Mouse (Mus musculus) Patski (cell line): ENCODE measurements at regions not wholly inside any gene's neighbourhood (a gene's known extent, or its start where the extent isn't known, plus 50 kb on each side); places are given as distances from the start of the nearest gene placed in this dataset.
A peak's percentile ranks its signal among the peaks of the same experiment; 100 is the strongest.

Source experiments
- ATAC-seq: fragments of 100-300 bp; one replicate; pipeline ENCODE4 v1.8.0; 2021
- CTCF ChIA-PET: fragments of 350-600 bp; sonication (Branson Sonifier 250); formaldehyde crosslinking; loops from one replicate; lab custom pipeline; 2022; ENCODE audit warnings: inconsistent platforms; lab: Charles Lee
- POLR2A ChIA-PET: fragments of 350-600 bp; sonication (Branson Sonifier 250); formaldehyde crosslinking; loops from one replicate; lab custom pipeline; 2022; ENCODE audit warnings: antibody characterized with exemption, inconsistent platforms; lab: Charles Lee
- DNase-seq: peaks from one replicate; pipeline ENCODE4 v3.0.0-alpha.2; 2011; ENCODE audit warnings: low read depth, low spot score
- H3K27me3 ChIP-seq: fragments of 371-371 bp; one replicate; pipeline ENCODE4 v1.5.1; 2021
- CTCF ChIP-seq: fragments of 100-300 bp; IDR thresholded peaks from one replicate; pipeline ENCODE4 v1.5.1; 2021
- in situ Hi-C: fragments of 300-500 bp; cut with MboI; formaldehyde crosslinking; loops from 3 replicates; pipeline ENCODE4 v1.11.1; 2018; ENCODE audit warnings: low pct_unique_long_range_greater_than_20kb, mixed read lengths

GRCm38 (mm10) chr17:87867611-87868010 lies 53.2 kb upstream of the Rpl36-ps4 start:
- in situ Hi-C loops, result no loop called here
- ChIA-PET CTCF (no interaction called here), POLR2A (no interaction called here)
- no peak for TF ChIP-seq CTCF
- no peak for ATAC-seq
- H3K27me3 ChIP-seq, result peaks cover 4% of the 10 kb centered on the region
- no peak for DNase-seq

GRCm38 (mm10) chr17:87866719-87867318 lies 54.0 kb upstream of the Rpl36-ps4 start:
- DNase-seq, result no peak
- no peak for TF ChIP-seq CTCF
- ChIA-PET CTCF (interaction anchor here (1.3 kb wide), 1 partner anchor 8 kb away, joined by 3 read pairs; no protein-coding TSS in a partner anchor), POLR2A (no interaction called here)
- in situ Hi-C loops, result no loop called here
- peaks cover 4% of the 10 kb centered on the region for H3K27me3 ChIP-seq
- no peak for ATAC-seq

DNA sequence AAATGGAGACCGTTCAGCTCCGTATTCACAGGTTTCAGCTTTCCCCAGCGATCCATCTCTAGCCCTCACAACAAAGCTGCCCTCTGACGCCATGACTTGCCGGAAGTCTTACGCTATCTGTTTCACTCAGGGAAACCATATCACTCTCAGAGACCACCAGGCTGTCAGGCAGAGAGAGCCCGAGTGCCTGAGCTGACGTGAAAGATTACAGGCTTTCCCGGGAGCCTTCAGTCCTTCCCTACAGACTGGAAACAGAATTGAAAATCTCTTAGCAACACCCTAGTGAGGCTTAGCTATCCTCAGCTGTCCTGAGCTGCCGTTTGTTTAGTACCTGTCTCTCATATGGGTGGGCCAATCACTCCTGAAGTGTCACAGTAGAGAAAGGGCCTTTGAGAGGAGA lies 54.6 kb upstream of the Rpl36-ps4 start:
- peaks cover 4% of the 10 kb centered on the region for H3K27me3 ChIP-seq
- TF ChIP-seq CTCF, result no peak
- ATAC-seq (no peak), DNase-seq (no peak)
- CTCF ChIA-PET, result interaction anchor here (1.3 to 1.5 kb wide), 2 partner anchors 9 to 12 kb away, joined by 3 to 4 read pairs; no protein-coding TSS in a partner anchor
- in situ Hi-C loops, result no loop called here
- POLR2A ChIA-PET, result no interaction called here

DNA sequence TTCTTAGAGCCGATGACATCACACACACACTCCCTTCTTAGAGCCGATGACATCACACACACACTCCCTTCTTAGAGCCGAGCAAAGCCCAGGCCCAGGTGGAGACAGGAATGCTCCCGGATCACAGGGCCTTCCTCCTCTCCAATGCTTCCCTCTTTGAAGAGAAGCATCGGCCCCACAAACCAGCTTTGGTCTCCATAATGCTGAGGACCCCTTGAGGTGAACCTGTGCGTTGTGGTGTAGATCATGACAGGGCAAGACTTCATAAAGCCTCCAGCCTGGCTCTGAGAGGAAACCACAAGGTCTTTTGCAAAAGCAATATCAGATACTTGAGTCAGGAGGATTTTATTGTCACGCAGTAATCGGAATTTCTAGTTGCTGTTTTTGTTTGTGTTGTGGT lies 55.3 kb upstream of the Rpl36-ps4 start:
- POLR2A ChIA-PET, result no interaction called here
- no peak for DNase-seq
- CTCF ChIA-PET, result interaction anchor here (1.5 kb wide), 1 partner anchor 13 kb away, joined by 4 read pairs; no protein-coding TSS in a partner anchor

GRCm38 (mm10) chr17:87864842-87865241 lies 55.9 kb upstream of the Rpl36-ps4 start:
- ATAC-seq (no peak), DNase-seq (no peak)
- CTCF ChIA-PET, result interaction anchor here (1.5 kb wide), 1 partner anchor 13 kb away, joined by 4 read pairs; no protein-coding TSS in a partner anchor
- H3K27me3 ChIP-seq, result peaks cover under 1% of the 10 kb centered on the region
- no peak for TF ChIP-seq CTCF
- in situ Hi-C loops, result no loop called here
- POLR2A ChIA-PET, result no interaction called here

More for the DNA sequence above, 55.3 kb upstream of the Rpl36-ps4 start:
- in situ Hi-C loops, result no loop called here
- TF ChIP-seq CTCF, result no peak
- no peak for ATAC-seq
- peaks cover 4% of the 10 kb centered on the region for H3K27me3 ChIP-seq

DNA sequence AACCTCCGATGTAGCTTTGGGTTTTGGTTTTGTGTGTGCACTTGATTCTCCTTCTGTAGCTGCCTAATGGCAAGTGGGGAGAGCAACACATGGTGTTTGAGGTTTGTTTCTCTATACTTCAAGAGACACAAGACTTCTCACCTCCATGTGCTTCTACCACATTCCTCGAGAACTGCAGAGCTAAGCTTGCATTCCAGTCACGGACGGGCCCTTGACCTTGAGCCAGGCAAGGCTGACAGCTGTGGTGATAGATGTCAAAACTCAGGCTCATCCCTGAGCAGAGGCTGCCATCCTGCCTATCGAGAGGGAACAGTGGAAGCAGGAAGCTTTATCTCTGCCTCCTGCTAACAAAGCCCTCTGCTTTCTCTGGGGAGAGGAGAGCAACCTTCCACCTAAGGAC lies 59.2 kb upstream of the Rpl36-ps4 start:
- no peaks in the 10 kb centered on the region for H3K27me3 ChIP-seq
- ChIA-PET POLR2A (no interaction called here), CTCF (no interaction called here)
- TF ChIP-seq CTCF, result no peak
- DNase-seq (no peak), ATAC-seq (peak; percentile 21)
- in situ Hi-C loops, result no loop called here

DNA sequence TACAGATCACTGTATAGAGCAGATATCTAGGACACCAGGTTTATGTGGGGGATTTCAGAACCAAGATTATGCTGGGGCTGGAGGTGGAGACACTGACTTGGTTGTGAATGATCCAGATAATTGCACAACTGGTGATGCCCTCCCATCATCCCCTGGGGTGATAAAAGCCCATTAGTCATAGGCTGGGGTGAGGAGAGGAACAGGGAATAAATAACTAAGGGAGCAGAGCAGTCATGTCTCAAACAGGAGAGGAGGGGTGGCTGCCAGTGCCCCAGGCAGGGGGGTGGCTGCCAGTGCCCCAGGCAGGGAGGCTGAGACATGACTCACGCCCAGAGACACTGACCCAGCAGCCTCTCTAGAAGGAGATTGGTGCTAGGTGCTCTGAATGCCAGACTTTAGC lies 53.7 kb upstream of the Kcnk12 start:
- TF ChIP-seq CTCF, result no peak
- peak; percentile 95 for ATAC-seq
- no peaks in the 10 kb centered on the region for H3K27me3 ChIP-seq
- POLR2A ChIA-PET, result interaction anchor here (1.8 kb wide), 1 partner anchor 16 kb away, joined by 4 read pairs; no protein-coding TSS in a partner anchor
- DNase-seq, result peak; percentile 92
- in situ Hi-C loops, result no loop called here
- CTCF ChIA-PET, result interaction anchor here (1.0 kb wide), 1 partner anchor 12 kb away, joined by 3 read pairs; no protein-coding TSS in a partner anchor

- DNase-seq (no peak), ATAC-seq (peak; percentile 18)
- in situ Hi-C loops, result no loop called here
- no peaks in the 10 kb centered on the region for H3K27me3 ChIP-seq
- ChIA-PET CTCF (interaction anchor here (1.2 kb wide), 1 partner anchor 67 kb away, joined by 3 read pairs; no protein-coding TSS in a partner anchor), POLR2A (interaction anchor here (1.0 kb wide), 1 partner anchor 161 kb away, joined by 3 read pairs; no protein-coding TSS in a partner anchor)
- no peak for TF ChIP-seq CTCF
Measured at GRCm38 (mm10) chr17:87849897-87850296, 52.1 kb upstream of the Kcnk12 start.

- CTCF ChIA-PET, result interaction anchor here (1.2 kb wide), 1 partner anchor 67 kb away, joined by 3 read pairs; no protein-coding TSS in a partner anchor
- POLR2A ChIA-PET, result interaction anchor here (1.0 kb wide), 1 partner anchor 161 kb away, joined by 3 read pairs; no protein-coding TSS in a partner anchor
- no peak for DNase-seq
- no peak for TF ChIP-seq CTCF
- no peak for ATAC-seq
- in situ Hi-C loops, result no loop called here
- H3K27me3 ChIP-seq, result no peaks in the 10 kb centered on the region
Measured at GRCm38 (mm10) chr17:87849421-87849820, 51.6 kb upstream of the Kcnk12 start.

DNA sequence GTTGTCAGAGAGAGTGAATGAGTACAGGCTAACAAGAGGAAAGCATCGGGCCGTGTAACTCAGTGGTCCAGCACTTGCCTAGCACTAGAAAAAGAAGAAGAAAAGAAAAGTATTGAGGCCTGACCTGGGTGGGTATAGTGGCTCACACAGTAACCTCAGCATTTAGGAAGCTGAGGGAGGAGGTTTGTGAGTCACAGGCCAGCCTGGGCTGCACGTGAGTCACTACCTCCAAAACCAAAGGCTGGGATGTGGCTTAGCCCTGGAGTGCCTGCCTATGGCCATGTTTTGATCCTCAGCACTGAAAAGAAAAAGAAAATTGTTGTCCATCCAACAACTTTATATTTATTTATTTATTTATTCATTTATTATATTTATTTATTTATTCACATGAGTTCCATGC lies 51.2 kb upstream of the Kcnk12 start:
- no peak for TF ChIP-seq CTCF
- CTCF ChIA-PET, result no interaction called here
- ATAC-seq, result peak; percentile 45
- no peak for DNase-seq
- POLR2A ChIA-PET, result no interaction called here
- H3K27me3 ChIP-seq, result no peaks in the 10 kb centered on the region
- in situ Hi-C loops, result no loop called here
